Mouse (Mus musculus): ENCODE data around the gene Grk4.
"Not testable (repeated sequence)": the region's sequence is repeated elsewhere in the genome, so short reads cannot be mapped to it uniquely, and the experiment has no call there.

Grk4 gene

GRCm38 (mm10) chr5:34708436-34708835, 48.3 kb downstream of the Grk4 start:
- no peak for DNase-seq (ENCODE audit: low read depth, low spot score)

DNA sequence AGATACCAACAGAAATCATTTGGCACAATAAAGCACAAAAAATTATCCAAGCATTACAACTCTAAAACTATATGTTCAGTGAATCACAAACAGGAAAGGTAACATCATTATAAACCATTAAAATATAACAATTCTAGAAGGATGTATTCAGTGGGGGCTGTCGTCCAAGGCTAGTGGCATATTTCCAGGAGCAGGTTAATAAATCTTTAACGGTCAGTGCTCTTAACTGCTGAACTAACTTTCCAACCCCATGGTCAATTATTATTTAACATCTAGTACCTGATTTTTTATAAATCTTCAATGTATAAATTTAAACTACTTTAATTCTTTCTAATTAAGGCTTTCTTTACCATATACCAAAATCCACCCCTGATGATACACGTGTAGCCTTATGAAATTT, 54.2 kb downstream of the Grk4 start:
- DNase-seq (ENCODE audit: low read depth, low spot score), result not testable (repeated sequence)

DNA sequence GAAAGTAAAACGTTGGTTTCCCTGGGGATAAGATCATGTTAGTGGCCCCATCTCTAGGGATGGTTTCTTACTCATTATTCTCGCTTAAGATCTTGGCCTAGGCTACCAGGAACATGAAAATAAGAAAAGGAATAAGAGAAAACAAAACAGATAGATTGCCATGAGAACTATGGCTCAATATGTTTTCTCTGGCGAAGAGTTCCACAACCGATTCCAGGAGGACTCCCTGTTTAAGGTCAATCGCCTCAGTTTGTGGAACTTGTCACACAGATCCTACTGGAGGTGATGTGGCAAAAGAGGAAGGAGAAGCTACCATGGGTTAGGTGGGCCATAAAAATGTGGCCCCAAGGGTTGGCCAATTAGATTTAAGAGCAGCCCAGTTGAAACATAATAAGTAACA, 54.6 kb downstream of the Grk4 start:
- DNase-seq (ENCODE audit: low read depth, low spot score), result no peak

- no peak for DNase-seq (ENCODE audit: low read depth, low spot score)
These were observed 69.0 kb downstream of the Grk4 start for GRCm38 (mm10) chr5:34729141-34729540.

- no peak for DNase-seq (ENCODE audit: low read depth, low spot score)
These were observed 70.1 kb downstream of the Grk4 start for GRCm38 (mm10) chr5:34730255-34730654.

GRCm38 (mm10) chr5:34751477-34751876, 91.3 kb downstream of the Grk4 start:
- DNase-seq (ENCODE audit: low read depth, low spot score), result no peak

GRCm38 (mm10) chr5:34758762-34759161, 98.6 kb downstream of the Grk4 start:
- no peak for DNase-seq (ENCODE audit: low read depth, low spot score)

DNA sequence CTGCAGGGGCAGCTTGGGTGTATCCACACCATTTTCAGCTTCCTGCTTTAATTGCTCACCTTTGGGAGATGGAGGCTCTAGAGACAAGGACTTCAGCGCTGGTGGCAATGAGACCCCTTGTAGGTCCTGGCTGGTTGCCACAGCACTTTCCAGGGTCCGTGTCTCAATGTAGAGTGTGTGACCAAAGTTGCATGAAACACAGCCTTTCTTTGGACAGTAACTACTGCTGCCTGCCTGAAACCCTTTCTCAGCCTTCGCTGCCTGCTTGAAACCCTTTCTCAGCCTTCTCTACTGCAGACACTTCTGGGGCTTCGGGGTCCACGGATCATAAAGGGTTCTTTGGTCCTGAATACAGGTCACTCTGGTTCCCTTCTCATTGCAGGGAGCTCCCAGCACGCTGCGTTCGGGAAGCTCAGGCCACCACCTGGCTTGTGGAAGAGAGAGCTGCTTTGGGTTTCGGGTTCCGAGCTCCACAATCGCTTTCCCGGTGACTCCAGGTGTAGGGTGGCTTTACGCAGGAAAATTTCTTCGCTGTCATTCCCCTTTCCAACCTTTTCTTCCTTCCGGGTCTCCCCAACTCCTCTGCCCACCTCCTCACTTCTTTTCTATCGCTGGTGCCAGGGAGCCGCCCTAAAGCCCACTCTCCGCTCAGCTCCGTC, 100.8 kb downstream of the Grk4 start:
- DNase-seq (ENCODE audit: low read depth, low spot score), result no peak

GRCm38 (mm10) chr5:34761509-34761908, 101.3 kb downstream of the Grk4 start, which contains the start of gene Htt:
Htt (plus strand) TSS chr5:34761740.
- DNase-seq (ENCODE audit: low read depth, low spot score), result peak; percentile 96

GRCm38 (mm10) chr5:34761934-34762611, 101.9 kb downstream of the Grk4 start:
- peak; percentile 49 for DNase-seq (ENCODE audit: low read depth, low spot score)

GRCm38 (mm10) chr5:34771818-34772217, 111.6 kb downstream of the Grk4 start:
- no peak for DNase-seq (ENCODE audit: low read depth, low spot score)

GRCm38 (mm10) chr5:34772696-34773245, 112.6 kb downstream of the Grk4 start:
- DNase-seq (ENCODE audit: low read depth, low spot score), result no peak

DNA sequence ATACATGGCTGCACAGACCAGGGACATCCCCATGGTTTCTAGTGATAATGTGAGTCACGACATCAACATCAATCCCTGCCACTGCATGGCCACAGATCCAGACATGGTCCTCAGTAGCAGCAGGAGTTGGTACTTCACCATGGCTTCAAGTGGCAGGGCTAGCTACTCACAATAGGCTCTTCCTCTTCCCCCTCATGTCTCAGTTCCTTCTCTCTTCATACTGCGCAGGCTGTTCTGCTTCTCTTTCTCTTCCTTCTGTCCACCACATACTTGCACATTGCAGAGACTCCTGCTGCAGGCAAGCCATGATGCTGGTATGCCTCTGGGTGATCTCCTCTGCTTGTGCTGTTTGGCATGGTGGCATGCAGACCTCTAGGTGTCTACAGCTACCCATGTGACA, 113.2 kb downstream of the Grk4 start:
- DNase-seq (ENCODE audit: low read depth, low spot score), result peak; percentile 59

GRCm38 (mm10) chr5:34785027-34785426, 124.8 kb downstream of the Grk4 start:
- DNase-seq (ENCODE audit: low read depth, low spot score), result no peak

- no peak for DNase-seq (ENCODE audit: low read depth, low spot score)
These were observed 131.0 kb downstream of the Grk4 start for GRCm38 (mm10) chr5:34791141-34791540.

- no peak for DNase-seq (ENCODE audit: low read depth, low spot score)
These were observed 140.2 kb downstream of the Grk4 start for GRCm38 (mm10) chr5:34800292-34800953.

Data from A20 (cell line).